Mouse (Mus musculus): ENCODE results near the gene Cops6. TPM values are rescaled to one million over a fixed set of nuclear protein-coding genes. Genes with fewer than 3 reads are reported as not detected.
A peak's percentile ranks its signal among the peaks of the same experiment; 100 is the strongest.

Gene Cops6
- polyA plus RNA-seq, 2 experiments = 62.4 to 123 TPM

DNA sequence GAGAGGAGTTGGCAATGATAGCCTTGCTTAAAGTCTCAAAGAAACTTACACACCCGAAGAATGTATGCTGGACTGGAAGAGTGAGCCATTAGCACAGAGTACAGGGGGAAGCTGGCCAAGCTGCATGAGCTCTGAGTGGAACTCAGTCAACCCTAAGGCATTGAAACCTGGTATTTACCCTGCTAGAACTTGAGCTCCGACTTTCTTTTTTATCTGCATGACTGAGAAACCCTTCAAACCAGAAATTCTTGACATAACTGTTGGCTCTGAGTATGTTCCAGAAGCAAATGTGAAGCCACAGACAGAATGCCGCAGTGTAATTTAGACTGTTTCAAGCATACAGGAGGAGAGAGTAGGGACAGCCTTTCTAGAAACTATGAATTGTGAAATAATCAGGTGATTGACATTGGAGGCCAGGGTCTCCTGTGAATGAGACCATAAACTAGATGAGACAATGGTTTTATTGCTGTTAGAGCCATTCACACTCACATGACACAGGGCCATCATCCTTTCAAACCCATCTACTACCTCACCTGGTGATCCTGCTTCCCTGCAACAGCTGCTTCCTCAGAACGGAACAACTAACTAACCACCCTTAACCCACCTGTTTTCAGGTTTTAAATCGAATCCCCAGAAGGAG, 28.3 kb upstream of the Cops6 start:
- 85% methylated on average over 5 of the region's 5 CpGs for WGBS (ENCODE audit: insufficient replicate concordance)
- peaks cover 29% of the 10 kb centered on the region for H3K36me3 ChIP-seq (replicated peaks; ENCODE audit: control insufficient read depth, insufficient read depth, low read depth)
- H3K4me2 ChIP-seq (ENCODE audit: low read depth) = no peak overlapping the region
- H3K4me3 ChIP-seq (ENCODE audit: insufficient read depth in 1 of 2, low read depth in 2 of 2, low read length in 2 of 2) = no peak overlapping the region
- no peaks in the 10 kb centered on the region for H3K9me3 ChIP-seq (ENCODE audit: control insufficient read depth, low read length)
- DNase-seq (ENCODE audit: low read depth in 3 of 3, low spot score in 3 of 3) (no peak), ATAC-seq (ENCODE audit: insufficient read depth) (no peak)
- peaks cover 9% of the 10 kb centered on the region in 2 experiments for H3K4me1 ChIP-seq (replicated peaks; ENCODE audit: control insufficient read depth in 2 of 2, insufficient read depth in 2 of 2, low read length in 1 of 2)
- H3K27me3 ChIP-seq (ENCODE audit: control insufficient read depth, insufficient read depth, low read length) = no peaks in the 10 kb centered on the region
- H3K9ac ChIP-seq (replicated peaks) = no peak overlapping the region
- H3K27ac ChIP-seq = no peak overlapping the region
- TF ChIP-seq EP300 (IDR thresholded peaks at IDR 0.05; ENCODE audit: low read depth) = no peak
- no peak for TF ChIP-seq CTCF (IDR thresholded peaks at IDR 0.05; ENCODE audit: low read depth)

DNA sequence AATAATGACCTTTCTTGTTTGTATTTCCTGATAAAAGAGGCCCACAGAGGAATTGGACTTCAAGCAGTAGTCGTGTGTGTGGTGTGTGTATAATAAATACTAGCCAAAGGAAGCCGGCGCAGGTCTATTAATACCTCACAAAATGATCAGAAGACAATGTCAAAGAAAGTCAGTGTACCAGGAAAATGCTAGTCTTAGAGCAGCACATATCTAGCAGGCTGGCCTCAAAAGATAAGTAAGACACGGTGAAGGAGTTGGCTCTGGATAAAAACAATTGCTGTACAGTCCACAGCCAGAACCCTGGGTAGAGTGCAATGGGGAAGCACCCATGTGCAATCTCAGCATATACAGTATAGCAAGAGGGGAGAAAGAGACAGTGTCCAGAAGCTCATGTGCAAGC, 23.6 kb upstream of the Cops6 start:
- TF ChIP-seq EP300 (IDR thresholded peaks at IDR 0.05; ENCODE audit: low read depth) (peak; percentile 36; the same call in 1 of the 2 replicates), CTCF (IDR thresholded peaks at IDR 0.05; ENCODE audit: low read depth) (no peak)
- 0 out of 2 replicates have a peak overlapping the region, but pooled peaks have one; percentile 6 for H3K4me2 ChIP-seq (ENCODE audit: low read depth)

DNA sequence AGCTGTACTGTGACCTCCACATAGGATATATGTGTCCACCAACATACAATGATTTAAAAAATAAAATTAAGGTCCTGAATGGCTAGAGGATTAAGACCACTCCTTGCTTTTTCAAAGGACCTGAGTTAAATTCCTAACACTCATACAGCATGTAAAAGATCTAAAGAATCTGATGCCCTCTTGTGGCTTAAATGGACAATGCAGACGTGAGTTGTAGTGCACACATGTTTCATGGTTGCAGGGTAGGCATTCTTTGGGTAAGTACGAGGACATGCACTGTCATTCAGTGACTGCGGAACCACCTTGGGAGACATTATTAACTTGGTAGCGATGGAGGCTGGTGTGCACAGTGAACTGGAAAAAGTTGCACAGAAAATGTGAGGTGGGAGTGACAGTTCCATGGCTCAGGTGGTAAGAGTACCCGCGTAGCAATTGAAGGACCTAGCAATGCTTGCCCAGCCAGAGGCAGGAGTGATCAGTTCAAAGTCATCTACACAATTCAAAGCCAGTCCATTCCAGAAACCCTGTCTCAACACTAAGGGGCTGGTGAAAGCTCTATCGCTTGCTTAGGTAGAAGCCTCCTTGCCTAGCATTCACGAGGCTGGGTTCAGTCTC, 22.8 kb upstream of the Cops6 start:
- ATAC-seq (ENCODE audit: insufficient read depth) = peak; percentile 68; the same call in 1 of the 2 replicates
- H3K27me3 ChIP-seq (ENCODE audit: control insufficient read depth, insufficient read depth, low read length) = no peaks in the 10 kb centered on the region
- 48% methylated on average over 8 of the region's 8 CpGs for WGBS (ENCODE audit: insufficient replicate concordance)
- no peak overlapping the region for H3K4me2 ChIP-seq (ENCODE audit: low read depth)
- no peak overlapping the region for H3K27ac ChIP-seq
- no peaks in the 10 kb centered on the region for H3K9me3 ChIP-seq (ENCODE audit: control insufficient read depth, low read length)
- no peak overlapping the region for H3K9ac ChIP-seq (replicated peaks)
- H3K36me3 ChIP-seq (replicated peaks; ENCODE audit: control insufficient read depth, insufficient read depth, low read depth) = peaks cover 5% of the 10 kb centered on the region
- peak in 2 of 3 experiments; percentile 49 to 58 for DNase-seq (ENCODE audit: low read depth in 3 of 3, low spot score in 3 of 3)
- peaks cover 10 to 12% of the 10 kb centered on the region in 2 experiments for H3K4me1 ChIP-seq (replicated peaks; ENCODE audit: control insufficient read depth in 2 of 2, insufficient read depth in 2 of 2, low read length in 1 of 2)
- TF ChIP-seq EP300 (IDR thresholded peaks at IDR 0.05; ENCODE audit: low read depth) = no peak
- TF ChIP-seq CTCF (IDR thresholded peaks at IDR 0.05; ENCODE audit: low read depth) = peak; percentile 79
- no peak overlapping the region for H3K4me3 ChIP-seq (ENCODE audit: insufficient read depth in 1 of 2, low read depth in 2 of 2, low read length in 2 of 2)

More for the DNA sequence above, 23.6 kb upstream of the Cops6 start:
- no peak overlapping the region for H3K4me3 ChIP-seq (ENCODE audit: insufficient read depth in 1 of 2, low read depth in 2 of 2, low read length in 2 of 2)
- peak; percentile 80 for ATAC-seq (ENCODE audit: insufficient read depth)
- H3K27ac ChIP-seq = no peak overlapping the region; the same call in 1 of the 2 replicates
- no peak overlapping the region for H3K9ac ChIP-seq (replicated peaks)
- no peaks in the 10 kb centered on the region for H3K27me3 ChIP-seq (ENCODE audit: control insufficient read depth, insufficient read depth, low read length)
- peaks cover 10 to 12% of the 10 kb centered on the region in 2 experiments for H3K4me1 ChIP-seq (replicated peaks; ENCODE audit: control insufficient read depth in 2 of 2, insufficient read depth in 2 of 2, low read length in 1 of 2)
- WGBS (ENCODE audit: insufficient replicate concordance) = 17% methylated on average over 4 of the region's 4 CpGs
- no peak for DNase-seq (ENCODE audit: low read depth in 3 of 3, low spot score in 3 of 3)
- H3K9me3 ChIP-seq (ENCODE audit: control insufficient read depth, low read length) = no peaks in the 10 kb centered on the region
- H3K36me3 ChIP-seq (replicated peaks; ENCODE audit: control insufficient read depth, insufficient read depth, low read depth) = peaks cover 9% of the 10 kb centered on the region

DNA sequence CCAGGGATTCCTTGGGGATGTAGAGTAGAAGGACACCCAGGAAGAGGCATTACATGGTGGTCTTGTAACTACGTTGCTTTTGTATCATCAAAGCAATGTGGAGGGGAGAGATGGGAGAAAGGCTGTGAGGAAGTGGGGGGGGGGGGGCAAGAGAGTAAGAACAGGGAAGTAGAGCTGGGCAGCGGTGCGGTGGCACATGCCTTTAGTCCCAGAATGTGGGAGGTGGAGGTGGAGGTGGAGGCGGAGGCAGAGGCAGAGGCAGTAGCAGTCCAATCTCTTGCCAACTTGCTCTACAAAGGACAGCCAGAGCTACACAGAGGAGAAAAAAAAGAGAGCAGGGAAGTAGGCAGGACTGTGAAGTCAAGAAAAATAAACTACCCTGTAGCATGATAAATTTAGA, 22.3 kb upstream of the Cops6 start:
- H3K4me3 ChIP-seq (ENCODE audit: insufficient read depth in 1 of 2, low read depth in 2 of 2, low read length in 2 of 2) = no peak overlapping the region
- H3K4me1 ChIP-seq (replicated peaks; ENCODE audit: control insufficient read depth in 2 of 2, insufficient read depth in 2 of 2, low read length in 1 of 2) = peaks cover 10 to 12% of the 10 kb centered on the region in 2 experiments
- no peaks in the 10 kb centered on the region for H3K9me3 ChIP-seq (ENCODE audit: control insufficient read depth, low read length)
- DNase-seq (ENCODE audit: low read depth in 3 of 3, low spot score in 3 of 3) (no peak), ATAC-seq (ENCODE audit: insufficient read depth) (no peak)
- no peak overlapping the region for H3K9ac ChIP-seq (replicated peaks)
- no peaks in the 10 kb centered on the region for H3K27me3 ChIP-seq (ENCODE audit: control insufficient read depth, insufficient read depth, low read length)
- H3K4me2 ChIP-seq (ENCODE audit: low read depth) = no peak overlapping the region
- WGBS (ENCODE audit: insufficient replicate concordance) = 15% methylated on average over 4 of the region's 4 CpGs
- H3K27ac ChIP-seq = no peak overlapping the region
- H3K36me3 ChIP-seq (replicated peaks; ENCODE audit: control insufficient read depth, insufficient read depth, low read depth) = peaks cover 1% of the 10 kb centered on the region; the same call in 1 of the 2 replicates
- no peak for TF ChIP-seq EP300 (IDR thresholded peaks at IDR 0.05; ENCODE audit: low read depth)

DNA sequence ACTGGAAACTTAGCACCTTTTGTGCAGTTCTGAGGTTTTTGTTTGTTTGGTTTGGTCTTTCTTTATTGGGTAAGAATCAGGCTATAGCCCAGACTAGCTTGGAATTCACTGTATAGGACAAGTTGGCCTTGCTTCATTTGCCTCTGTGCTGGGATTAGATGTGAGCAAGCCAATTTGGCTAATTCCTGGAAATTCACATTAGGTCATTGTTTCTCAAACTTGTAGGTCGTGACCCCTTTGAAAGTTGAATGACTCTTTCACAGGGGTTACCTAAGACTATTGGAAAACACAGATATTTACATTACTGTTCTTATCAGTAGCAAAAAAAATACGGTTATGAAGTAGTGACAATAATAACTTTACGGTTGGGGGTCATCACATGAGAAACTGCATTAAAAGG, 6.5 kb upstream of the Cops6 start:
- TF ChIP-seq CTCF (IDR thresholded peaks at IDR 0.05; ENCODE audit: low read depth) (no peak), EP300 (IDR thresholded peaks at IDR 0.05; ENCODE audit: low read depth) (no peak)
- WGBS (ENCODE audit: insufficient replicate concordance) = 53% methylated on average over 3 of the region's 3 CpGs
- no peak overlapping the region for H3K27ac ChIP-seq

More for the DNA sequence above, 6.5 kb upstream of the Cops6 start:
- ATAC-seq (ENCODE audit: insufficient read depth) = no peak
- H3K9me3 ChIP-seq (ENCODE audit: control insufficient read depth, low read length) = no peaks in the 10 kb centered on the region
- peak overlapping the region in 1 of 2 experiments; percentile 66; a peak in 2 of 4 replicates for H3K4me3 ChIP-seq (ENCODE audit: insufficient read depth in 1 of 2, low read depth in 2 of 2, low read length in 2 of 2)
- no peaks in the 10 kb centered on the region for H3K27me3 ChIP-seq (ENCODE audit: control insufficient read depth, insufficient read depth, low read length)
- no peak overlapping the region for H3K9ac ChIP-seq (replicated peaks)
- H3K36me3 ChIP-seq (replicated peaks; ENCODE audit: control insufficient read depth, insufficient read depth, low read depth) = peaks cover 7% of the 10 kb centered on the region
- no peak for DNase-seq (ENCODE audit: low read depth in 3 of 3, low spot score in 3 of 3)
- H3K4me1 ChIP-seq (replicated peaks; ENCODE audit: control insufficient read depth in 2 of 2, insufficient read depth in 2 of 2, low read length in 1 of 2) = peaks cover 2 to 3% of the 10 kb centered on the region in 2 experiments; a peak in 3 of 4 replicates
- H3K4me2 ChIP-seq (ENCODE audit: low read depth) = peak overlapping the region; percentile 86

Data from liver, embryonic 14.5 days (tissue).